Mouse (Mus musculus): Measurements from ENCODE around the gene Tuba1a. TPM values are rescaled to one million over a fixed set of nuclear protein-coding genes. Genes with fewer than 3 reads are reported as not detected.

Gene Tuba1a
- polyA plus RNA-seq, 1 experiment: 432 TPM

- no peak for DNase-seq
- H3K36me3 ChIP-seq (ENCODE audit: control insufficient read depth, insufficient read depth, low read length): peaks cover 14% of the 10 kb centered on the region
- no peak overlapping the region for H3K4me3 ChIP-seq (ENCODE audit: control insufficient read depth, insufficient read depth, low read length)
- TF ChIP-seq CTCF (IDR thresholded peaks at IDR 0.05; ENCODE audit: borderline replicate concordance, control insufficient read depth, extremely low read depth, insufficient read depth, low read length, poor library complexity) (no peak), POLR2A (IDR thresholded peaks at IDR 0.05; ENCODE audit: control insufficient read depth, extremely low read depth, insufficient read depth, low read length, poor library complexity) (no peak)
- H3K4me1 ChIP-seq (replicated peaks; ENCODE audit: control insufficient read depth, insufficient read depth, low read length): no peaks in the 10 kb centered on the region
- WGBS: 47% methylated on average over 1 of the region's 1 CpGs
- no peak overlapping the region for H3K27ac ChIP-seq (ENCODE audit: control insufficient read depth, insufficient read depth, low read length)
- peaks cover 21% of the 10 kb centered on the region for H3K27me3 ChIP-seq (ENCODE audit: control insufficient read depth, insufficient read depth, low read length)
These were observed 52.0 kb downstream of the Tuba1a start for GRCm38 (mm10) chr15:98901530-98901929.

Other genes starting within 250 kb of the Tuba1a start
- 0.04 and 0.09 TPM in 2 replicates for gene Ccdc65, start 245.5 kb downstream of the Tuba1a start, polyA plus RNA-seq (2012; rRNA removed)
- gene Fkbp11, start 225.5 kb downstream of the Tuba1a start, polyA plus RNA-seq (2012; rRNA removed): 2.1 and 3.1 TPM in 2 replicates
- 165 and 182 TPM in 2 replicates for gene Arf3, start 190.5 kb downstream of the Tuba1a start, polyA plus RNA-seq (2012; rRNA removed)
- 3.4 and 3.9 TPM in 2 replicates for gene Wnt10b, start 175.6 kb downstream of the Tuba1a start, polyA plus RNA-seq (2012; rRNA removed)
- gene Wnt1, start 163.8 kb downstream of the Tuba1a start, polyA plus RNA-seq (2012; rRNA removed): 0.07 and 0.22 TPM in 2 replicates
- 0.26 and 0.65 TPM in 2 replicates for gene Ddn, start 144.2 kb downstream of the Tuba1a start, polyA plus RNA-seq (2012; rRNA removed)
- gene Prkag1, start 122.2 kb downstream of the Tuba1a start, polyA plus RNA-seq (2012; rRNA removed): 90.7 and 105 TPM in 2 replicates
- gene Kmt2d, start 82.5 kb downstream of the Tuba1a start, polyA plus RNA-seq (2012; rRNA removed): 69.1 and 93.4 TPM in 2 replicates
- 8.0 and 9.8 TPM in 2 replicates for gene Rhebl1, start 59.2 kb downstream of the Tuba1a start, polyA plus RNA-seq (2012; rRNA removed)
- gene Dhh, start 55.2 kb downstream of the Tuba1a start, polyA plus RNA-seq (2012; rRNA removed): 1.1 and 2.6 TPM in 2 replicates
- gene Lmbr1l, start 35.5 kb downstream of the Tuba1a start, polyA plus RNA-seq (2012; rRNA removed): 390 and 404 TPM in 2 replicates
- gene Tuba1b, start 19.1 kb downstream of the Tuba1a start, polyA plus RNA-seq (2012; rRNA removed): 3,866 and 5,106 TPM in 2 replicates
- 82.1 and 153 TPM in 2 replicates for gene Gm49450, start 152 bp downstream of the Tuba1a start, polyA plus RNA-seq (2012; rRNA removed)
- gene Tuba1c, start 76.2 kb upstream of the Tuba1a start, polyA plus RNA-seq (2012; rRNA removed): 294 and 330 TPM in 2 replicates
- 1.9 and 2.3 TPM in 2 replicates for gene Prph, start 101.5 kb upstream of the Tuba1a start, polyA plus RNA-seq (2012; rRNA removed)
- 40.8 and 57.0 TPM in 2 replicates for gene Troap, start 120.9 kb upstream of the Tuba1a start, polyA plus RNA-seq (2012; rRNA removed)
- 0.08 and 0.27 TPM in 2 replicates for gene C1ql4, start 134.1 kb upstream of the Tuba1a start, polyA plus RNA-seq (2012; rRNA removed)
- 0.39 and 0.46 TPM in 2 replicates for gene Dnajc22, start 139.5 kb upstream of the Tuba1a start, polyA plus RNA-seq (2012; rRNA removed)
- 11.8 and 12.2 TPM in 2 replicates for gene Spats2, start 172.2 kb upstream of the Tuba1a start, polyA plus RNA-seq (2012; rRNA removed)

Measured in thymus, adult 2 months (tissue).